Mouse (Mus musculus): ENCODE measurements at regions not wholly inside any gene's neighbourhood (a gene's known extent, or its start where the extent isn't known, plus 50 kb on each side); places are given as distances from the start of the nearest gene placed in this dataset.
A peak's percentile ranks its signal among the peaks of the same experiment; 100 is the strongest.

GRCm38 (mm10) chr13:94619511-94619910 lies 169.2 kb upstream of the Tbca start:
- no peak for ATAC-seq
- no peaks in the 10 kb centered on the region for H3K9me3 ChIP-seq (replicated peaks; ENCODE audit: control insufficient read depth, low read length, poor library complexity, severe bottlenecking)
- H3K27ac ChIP-seq (ENCODE audit: low read length) = no peak overlapping the region
- peaks cover 10% of the 10 kb centered on the region for H3K27me3 ChIP-seq (ENCODE audit: control insufficient read depth, insufficient read depth, low read depth, low read length)
- no peaks in the 10 kb centered on the region for H3K4me1 ChIP-seq (ENCODE audit: control insufficient read depth, insufficient read depth, low read length)
- no peak overlapping the region for H3K4me3 ChIP-seq (ENCODE audit: low read depth, low read length)
- H3K36me3 ChIP-seq (ENCODE audit: control insufficient read depth, insufficient read depth, low read length) = no peaks in the 10 kb centered on the region
- WGBS = 53% methylated on average over 4 of the region's 4 CpGs
- no peak overlapping the region for H3K9ac ChIP-seq (ENCODE audit: low read depth, low read length)
- H3K4me2 ChIP-seq (ENCODE audit: low read length) = no peak overlapping the region

DNA sequence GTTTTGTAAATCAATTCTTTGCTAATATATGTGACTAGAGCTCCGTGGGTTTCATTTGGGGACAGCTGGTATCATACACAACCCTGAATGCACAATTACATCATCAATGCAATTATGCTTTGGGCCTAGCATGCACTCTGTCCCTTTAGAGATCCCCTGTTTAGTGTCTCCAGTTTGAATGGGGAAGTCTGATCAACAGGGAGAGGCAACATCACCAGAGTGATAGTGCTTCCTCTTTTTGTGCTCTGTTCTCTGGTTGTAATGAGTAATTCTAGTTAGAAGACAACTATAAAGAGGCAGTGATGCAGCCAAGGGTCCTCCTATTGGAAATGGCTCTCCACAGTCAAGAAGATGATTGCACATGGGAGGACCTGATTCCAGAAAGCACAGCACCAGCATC lies 158.7 kb upstream of the Tbca start:
- no peak for ATAC-seq
- 61% methylated on average over 1 of the region's 1 CpGs for WGBS
- H3K9me3 ChIP-seq (replicated peaks; ENCODE audit: control insufficient read depth, low read length, poor library complexity, severe bottlenecking) = no peaks in the 10 kb centered on the region
- H3K36me3 ChIP-seq (ENCODE audit: control insufficient read depth, insufficient read depth, low read length) = no peaks in the 10 kb centered on the region
- no peak overlapping the region for H3K27ac ChIP-seq (ENCODE audit: low read length)
- no peaks in the 10 kb centered on the region for H3K4me1 ChIP-seq (ENCODE audit: control insufficient read depth, insufficient read depth, low read length)
- H3K9ac ChIP-seq (ENCODE audit: low read depth, low read length) = no peak overlapping the region
- H3K4me3 ChIP-seq (ENCODE audit: low read depth, low read length) = no peak overlapping the region
- H3K4me2 ChIP-seq (ENCODE audit: low read length) = no peak overlapping the region
- no peaks in the 10 kb centered on the region for H3K27me3 ChIP-seq (ENCODE audit: control insufficient read depth, insufficient read depth, low read depth, low read length)

DNA sequence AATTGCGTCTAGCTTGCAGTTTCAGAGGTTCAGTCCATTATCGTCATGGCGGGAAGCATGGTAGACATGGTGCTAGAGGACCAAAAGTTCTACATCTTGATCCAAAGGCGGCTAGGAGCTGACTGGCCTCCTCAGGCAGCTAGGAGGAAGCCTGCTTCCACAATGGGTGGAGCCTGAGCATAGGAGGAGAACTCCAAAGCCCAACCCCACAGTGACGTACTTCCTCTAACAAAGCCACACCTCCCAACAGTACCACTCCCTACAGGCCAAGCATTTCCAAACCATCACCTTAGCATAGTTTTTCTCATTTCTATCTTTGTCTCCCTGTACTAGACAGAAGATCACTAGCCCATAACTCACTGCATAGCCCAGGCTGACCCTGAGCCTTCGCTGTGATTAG lies 158.0 kb upstream of the Tbca start:
- Histone ChIP-seq H3K9ac (ENCODE audit: low read depth, low read length) (no peak overlapping the region), H3K9me3 (replicated peaks; ENCODE audit: control insufficient read depth, low read length, poor library complexity, severe bottlenecking) (no peaks in the 10 kb centered on the region), H3K4me1 (ENCODE audit: control insufficient read depth, insufficient read depth, low read length) (no peaks in the 10 kb centered on the region), H3K4me3 (ENCODE audit: low read depth, low read length) (no peak overlapping the region), H3K27me3 (ENCODE audit: control insufficient read depth, insufficient read depth, low read depth, low read length) (no peaks in the 10 kb centered on the region), H3K27ac (ENCODE audit: low read length) (no peak overlapping the region), H3K36me3 (ENCODE audit: control insufficient read depth, insufficient read depth, low read length) (no peaks in the 10 kb centered on the region), H3K4me2 (ENCODE audit: low read length) (no peak overlapping the region)
- 96% methylated on average over 6 of the region's 6 CpGs for WGBS
- ATAC-seq = no peak

DNA sequence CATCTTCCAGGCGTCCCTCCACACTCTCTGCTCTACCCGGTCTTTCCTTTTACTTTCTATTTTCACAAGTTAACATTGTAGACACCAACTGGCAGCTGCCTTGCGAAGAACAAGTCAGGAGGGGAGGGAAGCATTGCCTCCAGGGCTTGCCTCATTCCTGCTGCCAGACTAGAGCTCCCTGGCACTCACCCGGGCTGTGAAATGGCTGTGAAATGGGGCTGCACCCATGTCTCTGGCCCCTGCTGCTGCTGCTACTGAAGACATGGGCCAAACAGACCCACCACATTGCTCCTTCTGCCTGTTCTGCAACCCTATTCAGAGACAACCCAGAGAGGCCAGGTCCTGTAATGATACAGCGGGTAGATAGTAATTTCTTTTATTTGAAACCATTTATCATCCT lies 156.0 kb upstream of the Tbca start:
- Histone ChIP-seq H3K9ac (ENCODE audit: low read depth, low read length) (no peak overlapping the region), H3K36me3 (ENCODE audit: control insufficient read depth, insufficient read depth, low read length) (no peaks in the 10 kb centered on the region), H3K4me3 (ENCODE audit: low read depth, low read length) (no peak overlapping the region), H3K27ac (ENCODE audit: low read length) (no peak overlapping the region), H3K4me1 (ENCODE audit: control insufficient read depth, insufficient read depth, low read length) (no peaks in the 10 kb centered on the region), H3K4me2 (ENCODE audit: low read length) (no peak overlapping the region), H3K27me3 (ENCODE audit: control insufficient read depth, insufficient read depth, low read depth, low read length) (no peaks in the 10 kb centered on the region), H3K9me3 (replicated peaks; ENCODE audit: control insufficient read depth, low read length, poor library complexity, severe bottlenecking) (no peaks in the 10 kb centered on the region)
- no peak for ATAC-seq
- WGBS = 59% methylated on average over 5 of the region's 5 CpGs

DNA sequence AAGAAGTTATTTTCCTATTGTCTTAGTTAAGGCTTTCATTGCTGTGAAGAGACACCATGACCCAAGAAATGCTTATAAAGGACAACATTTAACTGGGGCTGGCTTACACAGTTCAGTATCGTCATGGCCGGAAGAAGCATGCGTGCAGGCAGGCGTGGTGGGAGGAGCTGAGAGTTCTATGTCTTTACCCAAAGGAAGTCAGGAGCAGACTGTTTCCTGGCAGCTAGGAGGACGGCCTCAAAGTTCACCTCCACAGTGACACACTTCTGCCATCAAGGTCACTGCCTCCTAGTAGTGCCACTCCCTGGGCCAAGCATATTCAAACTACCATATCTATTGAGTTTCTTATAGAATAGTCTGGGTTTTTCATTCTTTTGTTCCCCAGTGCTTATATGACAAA lies 148.4 kb upstream of the Tbca start:
- 84% methylated on average over 5 of the region's 5 CpGs for WGBS
- no peak overlapping the region for H3K9ac ChIP-seq (ENCODE audit: low read depth, low read length)
- no peak for ATAC-seq
- H3K4me3 ChIP-seq (ENCODE audit: low read depth, low read length) = no peak overlapping the region
- H3K36me3 ChIP-seq (ENCODE audit: control insufficient read depth, insufficient read depth, low read length) = no peaks in the 10 kb centered on the region
- H3K27ac ChIP-seq (ENCODE audit: low read length) = no peak overlapping the region
- H3K4me2 ChIP-seq (ENCODE audit: low read length) = no peak overlapping the region
- no peaks in the 10 kb centered on the region for H3K27me3 ChIP-seq (ENCODE audit: control insufficient read depth, insufficient read depth, low read depth, low read length)
- no peaks in the 10 kb centered on the region for H3K9me3 ChIP-seq (replicated peaks; ENCODE audit: control insufficient read depth, low read length, poor library complexity, severe bottlenecking)
- 0 out of 2 replicates have a peak, but pooled peaks cover 2% of the 10 kb centered on the region for H3K4me1 ChIP-seq (ENCODE audit: control insufficient read depth, insufficient read depth, low read length)

DNA sequence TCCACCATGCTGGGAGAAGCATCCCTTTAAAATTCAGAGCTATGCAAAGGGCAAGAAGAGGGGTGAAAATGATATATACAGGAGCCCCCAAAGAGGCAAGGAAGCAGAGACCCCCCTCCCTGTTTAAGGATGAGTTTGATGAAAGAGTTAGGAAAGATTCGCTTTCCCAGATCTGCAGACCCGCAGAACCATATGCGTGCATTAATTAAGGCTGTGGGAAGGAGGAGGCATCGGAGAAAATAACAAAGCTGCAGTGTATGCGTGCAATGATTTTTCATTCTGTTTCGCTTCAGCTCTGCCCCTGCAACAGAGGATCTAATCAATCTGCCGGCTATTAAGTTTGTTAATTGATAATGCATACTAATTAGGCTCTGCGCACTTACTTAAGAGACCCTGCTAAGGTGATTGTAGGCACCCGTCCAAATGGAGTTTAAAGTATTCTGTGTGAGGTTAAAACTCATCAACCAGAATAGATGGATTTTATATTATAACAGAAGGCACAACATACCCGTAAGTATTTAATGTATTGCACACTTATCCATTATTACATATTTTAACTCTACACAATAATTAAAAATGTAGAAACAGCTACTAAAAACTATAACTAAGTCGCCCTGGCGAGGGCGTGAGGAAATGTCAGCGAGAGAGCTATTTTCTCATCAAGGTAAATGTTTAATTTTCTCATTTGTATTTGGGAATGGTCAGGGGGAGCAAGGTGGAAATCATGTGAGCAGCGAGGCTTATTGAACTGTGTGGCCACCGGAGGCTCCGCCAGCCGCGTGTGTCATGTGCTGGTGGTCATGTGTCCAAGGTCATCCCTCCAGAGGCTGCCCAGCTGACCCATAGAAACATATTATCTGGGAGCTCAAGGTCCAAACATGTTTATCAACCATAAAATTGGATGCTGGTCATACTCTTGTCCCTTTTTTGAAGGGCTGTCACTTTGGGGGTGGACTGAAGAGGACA lies 143.2 kb upstream of the Tbca start:
- Histone ChIP-seq H3K4me2 (ENCODE audit: low read length) (peak overlapping the region; percentile 47), H3K9me3 (replicated peaks; ENCODE audit: control insufficient read depth, low read length, poor library complexity, severe bottlenecking) (no peaks in the 10 kb centered on the region), H3K27me3 (ENCODE audit: control insufficient read depth, insufficient read depth, low read depth, low read length) (no peaks in the 10 kb centered on the region; the same call in 1 of the 2 replicates), H3K4me1 (ENCODE audit: control insufficient read depth, insufficient read depth, low read length) (0 out of 2 replicates have a peak, but pooled peaks cover 4% of the 10 kb centered on the region), H3K36me3 (ENCODE audit: control insufficient read depth, insufficient read depth, low read length) (no peaks in the 10 kb centered on the region), H3K4me3 (ENCODE audit: low read depth, low read length) (peak overlapping the region; percentile 28), H3K27ac (ENCODE audit: low read length) (no peak overlapping the region), H3K9ac (ENCODE audit: low read depth, low read length) (peak overlapping the region; percentile 43; the same call in 1 of the 2 replicates)
- peak; percentile 48 for ATAC-seq
- WGBS = 57% methylated on average over 19 of the region's 19 CpGs

DNA sequence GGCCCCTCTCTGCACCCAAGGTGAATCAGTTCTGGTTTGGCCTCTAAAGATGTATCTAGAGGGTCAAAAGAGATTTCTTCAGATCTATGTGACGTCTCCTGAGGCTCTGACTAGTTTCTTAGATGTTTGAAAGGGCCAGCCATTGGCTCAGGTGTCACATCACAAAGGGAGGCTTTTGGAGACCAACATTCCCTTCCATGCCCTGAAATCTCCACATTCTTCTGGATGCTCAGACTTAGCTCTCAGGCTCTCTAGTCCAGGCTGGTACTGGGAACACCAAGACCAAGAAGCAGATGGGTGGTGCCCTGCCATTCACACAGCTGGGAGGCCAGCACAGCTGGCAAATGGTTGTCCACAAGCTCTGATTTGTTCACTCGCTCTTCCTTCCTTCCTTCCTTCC lies 142.4 kb upstream of the Tbca start:
- no peaks in the 10 kb centered on the region for H3K9me3 ChIP-seq (replicated peaks; ENCODE audit: control insufficient read depth, low read length, poor library complexity, severe bottlenecking)
- ATAC-seq = no peak
- no peak overlapping the region for H3K4me3 ChIP-seq (ENCODE audit: low read depth, low read length)
- no peaks in the 10 kb centered on the region for H3K36me3 ChIP-seq (ENCODE audit: control insufficient read depth, insufficient read depth, low read length)
- 0 out of 2 replicates have a peak, but pooled peaks cover 4% of the 10 kb centered on the region for H3K4me1 ChIP-seq (ENCODE audit: control insufficient read depth, insufficient read depth, low read length)
- H3K27me3 ChIP-seq (ENCODE audit: control insufficient read depth, insufficient read depth, low read depth, low read length) = no peaks in the 10 kb centered on the region; the same call in 1 of the 2 replicates
- no peak overlapping the region for H3K27ac ChIP-seq (ENCODE audit: low read length)
- H3K4me2 ChIP-seq (ENCODE audit: low read length) = no peak overlapping the region
- 74% methylated on average over 2 of the region's 2 CpGs for WGBS
- no peak overlapping the region for H3K9ac ChIP-seq (ENCODE audit: low read depth, low read length)

GRCm38 (mm10) chr13:94646781-94647555 lies 141.7 kb upstream of the Tbca start:
- Histone ChIP-seq H3K27me3 (ENCODE audit: control insufficient read depth, insufficient read depth, low read depth, low read length) (no peaks in the 10 kb centered on the region; the same call in 1 of the 2 replicates), H3K9me3 (replicated peaks; ENCODE audit: control insufficient read depth, low read length, poor library complexity, severe bottlenecking) (no peaks in the 10 kb centered on the region), H3K4me1 (ENCODE audit: control insufficient read depth, insufficient read depth, low read length) (0 out of 2 replicates have a peak, but pooled peaks cover 4% of the 10 kb centered on the region), H3K27ac (ENCODE audit: low read length) (no peak overlapping the region), H3K36me3 (ENCODE audit: control insufficient read depth, insufficient read depth, low read length) (no peaks in the 10 kb centered on the region), H3K4me2 (ENCODE audit: low read length) (no peak overlapping the region), H3K4me3 (ENCODE audit: low read depth, low read length) (no peak overlapping the region), H3K9ac (ENCODE audit: low read depth, low read length) (no peak overlapping the region)
- no peak for ATAC-seq
- WGBS = 73% methylated on average over 12 of the region's 12 CpGs

DNA sequence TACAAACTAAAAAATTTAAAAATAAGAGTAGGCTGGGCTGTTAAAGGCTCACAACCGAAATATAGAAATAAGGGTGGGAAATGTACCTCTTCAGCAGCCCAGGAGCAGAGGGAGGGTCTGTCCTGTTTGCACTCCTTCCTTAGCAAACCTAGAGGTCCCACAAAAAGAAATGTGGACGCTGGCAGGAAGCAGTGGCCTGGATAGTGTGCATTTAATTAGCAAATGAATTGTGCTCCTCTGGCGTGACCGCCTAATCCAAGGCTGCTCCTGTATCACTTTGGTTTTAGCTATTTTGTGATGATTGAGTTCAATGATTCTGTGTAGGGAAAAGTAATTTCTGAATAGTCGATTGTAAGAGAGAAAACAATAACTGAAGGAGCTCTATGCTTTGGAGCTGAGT lies 141.1 kb upstream of the Tbca start:
- Histone ChIP-seq H3K27ac (ENCODE audit: low read length) (no peak overlapping the region), H3K4me1 (ENCODE audit: control insufficient read depth, insufficient read depth, low read length) (0 out of 2 replicates have a peak, but pooled peaks cover 4% of the 10 kb centered on the region), H3K9me3 (replicated peaks; ENCODE audit: control insufficient read depth, low read length, poor library complexity, severe bottlenecking) (no peaks in the 10 kb centered on the region), H3K27me3 (ENCODE audit: control insufficient read depth, insufficient read depth, low read depth, low read length) (no peaks in the 10 kb centered on the region; the same call in 1 of the 2 replicates), H3K4me3 (ENCODE audit: low read depth, low read length) (no peak overlapping the region), H3K4me2 (ENCODE audit: low read length) (no peak overlapping the region), H3K36me3 (ENCODE audit: control insufficient read depth, insufficient read depth, low read length) (no peaks in the 10 kb centered on the region), H3K9ac (ENCODE audit: low read depth, low read length) (no peak overlapping the region)
- no peak for ATAC-seq
- 15% methylated on average over 5 of the region's 5 CpGs for WGBS
